Mouse (Mus musculus) CH12.LX (cell line): ENCODE data around the gene Olfr1015. TPM values are rescaled to one million over a fixed set of nuclear protein-coding genes. Genes with fewer than 3 reads are reported as not detected.

ENCODE experiments used
- DNase-seq: peaks from one replicate; pipeline ENCODE4 v3.0.0-alpha.2; 2013; ENCODE audit errors: extremely low read depth
- H3K27ac ChIP-seq: 2 replicates; pipeline ENCODE4 v1.5.1; 2012; ENCODE audit warnings: low read depth, mild to moderate bottlenecking, control low read depth, moderate library complexity; ENCODE audit not compliant: insufficient read depth
- H3K27me3 ChIP-seq: replicated peaks from 2 replicates; pipeline ENCODE3; 2012; ENCODE audit warnings: inconsistent platforms
- H3K36me3 ChIP-seq, 2 experiments: replicated peaks in 1 of 2; 2 replicates each; pipeline versions ENCODE3 to v1.6.1; 2012; ENCODE audit warnings: inconsistent platforms in 1 of 2, low read length in 1 of 2, mild to moderate bottlenecking in 1 of 2, mixed read lengths in 1 of 2, moderate library complexity in 1 of 2; ENCODE audit not compliant: control insufficient read depth in 1 of 2, insufficient read depth in 1 of 2
- H3K4me1 ChIP-seq, 2 experiments: 2 replicates each; pipeline ENCODE4 v1.6.1; 2012; ENCODE audit warnings: inconsistent platforms in 1 of 2, moderate library complexity in 1 of 2; ENCODE audit not compliant: insufficient read depth in 2 of 2, control insufficient read depth in 1 of 2
- H3K4me2 ChIP-seq: 2 replicates; pipeline ENCODE4 v1.6.1; 2012; ENCODE audit warnings: low read depth, mild to moderate bottlenecking, control low read depth; ENCODE audit not compliant: poor library complexity, insufficient read depth, severe bottlenecking
- H3K4me3 ChIP-seq, 3 experiments: fragments of 150-350 bp in 1 of 3; sonication (generic) in 1 of 3; replicated peaks in 1 of 3; 2 replicates each; pipeline versions ENCODE3 to v1.5.1; 2011 to 2012; ENCODE audit warnings: low read depth in 2 of 3, low read length in 2 of 3, mild to moderate bottlenecking in 2 of 3, moderate library complexity in 2 of 3, control low read depth in 1 of 3, improper control_type of control experiment in 1 of 3, inconsistent platforms in 1 of 3, mixed read lengths in 1 of 3; ENCODE audit not compliant: poor library complexity in 1 of 3
- H3K79me2 ChIP-seq: replicated peaks from 2 replicates; pipeline ENCODE4 v1.6.1; 2012; ENCODE audit warnings: mild to moderate bottlenecking, moderate library complexity; ENCODE audit not compliant: control insufficient read depth, poor library complexity, insufficient read depth, severe bottlenecking; ENCODE audit errors: extremely low read depth
- H3K9ac ChIP-seq: 2 replicates; pipeline ENCODE4 v1.6.1; 2012; ENCODE audit warnings: low read depth, mild to moderate bottlenecking, control low read depth, moderate library complexity; ENCODE audit not compliant: insufficient read depth
- H3K9me3 ChIP-seq: replicated peaks from 2 replicates; pipeline ENCODE3; 2012; ENCODE audit warnings: low read length, inconsistent platforms, mixed read lengths
- CHD1 ChIP-seq: IDR thresholded peaks from 2 replicates; pipeline ENCODE4 v1.6.1; 2012; ENCODE audit warnings: low read depth, low read length, improper control_type of control experiment, inconsistent platforms
- CHD2 ChIP-seq: IDR thresholded peaks from 2 replicates; pipeline ENCODE4 v1.6.1; 2011; ENCODE audit warnings: low read length, improper control_type of control experiment
- ELF1 ChIP-seq: IDR thresholded peaks from 2 replicates; pipeline ENCODE4 v1.6.1; 2014; ENCODE audit warnings: low read depth, mild to moderate bottlenecking, inconsistent platforms, low read length, improper control_type of control experiment
- KAT2A ChIP-seq: IDR thresholded peaks from 2 replicates; pipeline ENCODE4 v1.6.1; 2012; ENCODE audit warnings: low read length, improper control_type of control experiment, inconsistent platforms; ENCODE audit not compliant: insufficient replicate concordance
- MAZ ChIP-seq: IDR thresholded peaks from 2 replicates; pipeline ENCODE4 v1.6.1; 2012; ENCODE audit warnings: low read depth, mild to moderate bottlenecking, inconsistent platforms, low read length, improper control_type of control experiment, moderate library complexity
- NELFE ChIP-seq: IDR thresholded peaks from 2 replicates; pipeline ENCODE4 v1.6.1; 2011; ENCODE audit warnings: low read depth, low read length, improper control_type of control experiment
- POLR2A ChIP-seq: IDR thresholded peaks from 2 replicates; pipeline ENCODE4 v1.6.1; 2011; ENCODE audit warnings: low read depth, mild to moderate bottlenecking, improper control_type of control experiment, low read length
- RAD21 ChIP-seq: IDR thresholded peaks from 2 replicates; pipeline ENCODE4 v1.6.1; 2011; ENCODE audit warnings: low read depth, mild to moderate bottlenecking, low read length, improper control_type of control experiment, moderate library complexity
- RCOR1 ChIP-seq: conservative IDR thresholded peaks from 2 replicates; pipeline ENCODE4 v1.6.1; 2012; ENCODE audit warnings: low read depth, mild to moderate bottlenecking, inconsistent platforms, low read length, improper control_type of control experiment
- SMC3 ChIP-seq: IDR thresholded peaks from 2 replicates; pipeline ENCODE4 v1.6.1; 2011; ENCODE audit warnings: low read depth, low read length, improper control_type of control experiment
- ZNF384 ChIP-seq: IDR thresholded peaks from 2 replicates; pipeline ENCODE4 v1.6.1; 2012; ENCODE audit warnings: low read depth, low read length, improper control_type of control experiment, inconsistent platforms
- dilution Hi-C: fragments of 300-500 bp; cut with MboI; formaldehyde crosslinking; loops from 2 replicates; pipeline ENCODE4 v1.14.3; 2020; ENCODE audit warnings: low sequenced_read_pairs; ENCODE audit not compliant: extremely low pct_unique_long_range_greater_than_20kb, extremely low pct_ligation_motif_present
- in situ Hi-C: fragments of 300-500 bp; cut with MboI; formaldehyde crosslinking; loops from 3 replicates; pipeline ENCODE4 v1.14.3; 2019; ENCODE audit warnings: low sequenced_read_pairs, low pct_ligation_motif_present, low pct_unique_long_range_greater_than_20kb, mixed read lengths
- polyA plus RNA-seq: library from polyadenylated mRNA; unstranded; fragments of >175 nt; gene quantifications from 2 replicates; pipeline ENCODE4 v1.2.1, GENCODE M21; 2012; ENCODE audit warnings: low read depth; ENCODE audit not compliant: insufficient read length
- total RNA-seq, 2 experiments: library from RNA; depleted of rRNA; stranded (reverse); fragments of 300-350 nt in 1 of 2; fragments of >200 nt in 1 of 2; gene quantifications; 2 replicates each; pipeline ENCODE4 v1.2.3; 2012 to 2014

Gene Olfr1015
- total and polyA plus RNA-seq, 3 experiments: not detected

DNA sequence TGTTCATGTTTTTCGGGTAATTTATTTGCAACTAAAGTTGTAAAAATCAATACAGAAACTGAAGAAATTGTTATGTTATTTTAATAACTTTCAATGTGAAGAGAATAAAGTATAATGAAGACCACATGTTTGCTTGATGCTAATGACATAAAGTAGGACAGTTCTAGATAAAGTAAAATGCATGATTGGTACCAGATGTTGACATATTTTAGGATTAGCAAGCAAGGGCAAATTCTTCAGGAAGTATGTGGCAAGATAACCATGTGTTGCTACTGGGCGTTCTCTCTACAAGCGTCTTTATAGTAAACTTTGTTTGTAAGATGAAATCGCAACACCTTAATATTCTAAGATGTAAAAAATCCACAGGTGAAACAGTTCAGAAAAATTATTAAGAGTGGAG is 22.7 kb downstream of the Olfr1015 start:
- Histone ChIP-seq H3K79me2 (no peaks in the 10 kb centered on the region), H3K9ac (no peak overlapping the region), H3K4me3 (no peak overlapping the region), H3K4me1 (no peaks in the 10 kb centered on the region), H3K36me3 (no peaks in the 10 kb centered on the region), H3K9me3 (peaks cover 18% of the 10 kb centered on the region), H3K4me2 (no peak overlapping the region), H3K27me3 (no peaks in the 10 kb centered on the region), H3K27ac (no peak overlapping the region)
- no peak for TF ChIP-seq SMC3
- no peak for TF ChIP-seq RCOR1
- no peak for TF ChIP-seq KAT2A
- no peak for DNase-seq
- in situ Hi-C loops: no loop called here
- dilution Hi-C loops: no loop called here

- Histone ChIP-seq H3K4me1 (no peaks in the 10 kb centered on the region), H3K79me2 (no peaks in the 10 kb centered on the region), H3K9me3 (peaks cover 6% of the 10 kb centered on the region), H3K4me2 (no peak within 1 kb of the TSS), H3K4me3 (no peak within 1 kb of the TSS), H3K27ac (no peak within 1 kb of the TSS), H3K9ac (no peak within 1 kb of the TSS), H3K36me3 (no peaks in the 10 kb centered on the region), H3K27me3 (no peaks in the 10 kb centered on the region)
- in situ Hi-C loops (no loop called here), dilution Hi-C loops (no loop called here)
- DNase-seq: no peak
- no peak for TF ChIP-seq MAZ
- TF ChIP-seq ZNF384: no peak
- no peak for TF ChIP-seq POLR2A
- TF ChIP-seq RAD21: no peak
- TF ChIP-seq NELFE: no peak
- no peak for TF ChIP-seq CHD2
- TF ChIP-seq CHD1: no peak
- no peak for TF ChIP-seq ELF1
Observed at GRCm38 (mm10) chr2:85818179-85818578, 36.4 kb downstream of the Olfr1015 start, which contains the start of gene Olfr1018. Gene Olfr1018, plus strand, starts transcription at chr2:85818479.

Other genes starting within 250 kb of the Olfr1015 start
Only the 20 nearest of the 26 such genes appear.
- not detected in 2 replicates for gene Olfr1000, start 170.1 kb upstream of the Olfr1015 start, total RNA-seq (2012; rRNA removed)
- not detected in 2 replicates for gene Olfr1000, start 170.1 kb upstream of the Olfr1015 start, total RNA-seq (2014; rRNA removed)
- not detected in 2 replicates for gene Olfr1000, start 170.1 kb upstream of the Olfr1015 start, polyA plus RNA-seq
- gene Olfr1002, start 131.3 kb upstream of the Olfr1015 start, total RNA-seq (2012; rRNA removed): not detected in 2 replicates
- not detected in 2 replicates for gene Olfr1002, start 131.3 kb upstream of the Olfr1015 start, total RNA-seq (2014; rRNA removed)
- not detected in 2 replicates for gene Olfr1002, start 131.3 kb upstream of the Olfr1015 start, polyA plus RNA-seq
- gene Olfr154, start 117.6 kb upstream of the Olfr1015 start, total RNA-seq (2012; rRNA removed): not detected in 2 replicates
- not detected in 2 replicates for gene Olfr154, start 117.6 kb upstream of the Olfr1015 start, total RNA-seq (2014; rRNA removed)
- not detected in 2 replicates for gene Olfr154, start 117.6 kb upstream of the Olfr1015 start, polyA plus RNA-seq
- gene Olfr1006, start 103.2 kb upstream of the Olfr1015 start, total RNA-seq (2012; rRNA removed): not detected in 2 replicates
- not detected in 2 replicates for gene Olfr1006, start 103.2 kb upstream of the Olfr1015 start, total RNA-seq (2014; rRNA removed)
- not detected in 2 replicates for gene Olfr1006, start 103.2 kb upstream of the Olfr1015 start, polyA plus RNA-seq
- not detected in 2 replicates for gene Olfr1008, start 92.6 kb upstream of the Olfr1015 start, total RNA-seq (2012; rRNA removed)
- not detected in 2 replicates for gene Olfr1008, start 92.6 kb upstream of the Olfr1015 start, total RNA-seq (2014; rRNA removed)
- gene Olfr1008, start 92.6 kb upstream of the Olfr1015 start, polyA plus RNA-seq: not detected in 2 replicates
- gene Olfr1009, start 66.6 kb upstream of the Olfr1015 start, total RNA-seq (2012; rRNA removed): not detected in 2 replicates
- not detected in 2 replicates for gene Olfr1009, start 66.6 kb upstream of the Olfr1015 start, total RNA-seq (2014; rRNA removed)
- not detected in 2 replicates for gene Olfr1009, start 66.6 kb upstream of the Olfr1015 start, polyA plus RNA-seq
- gene Olfr1012, start 19.3 kb upstream of the Olfr1015 start, total RNA-seq (2012; rRNA removed): not detected in 2 replicates
- gene Olfr1012, start 19.3 kb upstream of the Olfr1015 start, total RNA-seq (2014; rRNA removed): not detected in 2 replicates
- gene Olfr1012, start 19.3 kb upstream of the Olfr1015 start, polyA plus RNA-seq: not detected in 2 replicates
- not detected in 2 replicates for gene Olfr1013, start 14.9 kb upstream of the Olfr1015 start, total RNA-seq (2012; rRNA removed)
- not detected in 2 replicates for gene Olfr1013, start 14.9 kb upstream of the Olfr1015 start, total RNA-seq (2014; rRNA removed)
- not detected in 2 replicates for gene Olfr1013, start 14.9 kb upstream of the Olfr1015 start, polyA plus RNA-seq
- not detected in 2 replicates for gene Olfr1014, start 9.3 kb upstream of the Olfr1015 start, total RNA-seq (2012; rRNA removed)
- gene Olfr1014, start 9.3 kb upstream of the Olfr1015 start, total RNA-seq (2014; rRNA removed): not detected in 2 replicates
- gene Olfr1014, start 9.3 kb upstream of the Olfr1015 start, polyA plus RNA-seq: not detected in 2 replicates
- gene Olfr1016, start 20.5 kb downstream of the Olfr1015 start, total RNA-seq (2012; rRNA removed): not detected in 2 replicates
- gene Olfr1016, start 20.5 kb downstream of the Olfr1015 start, total RNA-seq (2014; rRNA removed): not detected in 2 replicates
- not detected in 2 replicates for gene Olfr1016, start 20.5 kb downstream of the Olfr1015 start, polyA plus RNA-seq
- gene Olfr1018, start 36.5 kb downstream of the Olfr1015 start, total RNA-seq (2012; rRNA removed): not detected in 2 replicates
- not detected in 2 replicates for gene Olfr1018, start 36.5 kb downstream of the Olfr1015 start, total RNA-seq (2014; rRNA removed)
- gene Olfr1018, start 36.5 kb downstream of the Olfr1015 start, polyA plus RNA-seq: not detected in 2 replicates
- gene Olfr1019, start 63.5 kb downstream of the Olfr1015 start, total RNA-seq (2012; rRNA removed): not detected in 2 replicates
- not detected in 2 replicates for gene Olfr1019, start 63.5 kb downstream of the Olfr1015 start, total RNA-seq (2014; rRNA removed)
- not detected in 2 replicates for gene Olfr1019, start 63.5 kb downstream of the Olfr1015 start, polyA plus RNA-seq
- gene Olfr1020, start 65.0 kb downstream of the Olfr1015 start, total RNA-seq (2012; rRNA removed): not detected in 2 replicates
- not detected in 2 replicates for gene Olfr1020, start 65.0 kb downstream of the Olfr1015 start, total RNA-seq (2014; rRNA removed)
- gene Olfr1020, start 65.0 kb downstream of the Olfr1015 start, polyA plus RNA-seq: not detected in 2 replicates
- not detected in 2 replicates for gene Olfr1022, start 86.6 kb downstream of the Olfr1015 start, total RNA-seq (2012; rRNA removed)
- gene Olfr1022, start 86.6 kb downstream of the Olfr1015 start, total RNA-seq (2014; rRNA removed): not detected in 2 replicates
- not detected in 2 replicates for gene Olfr1022, start 86.6 kb downstream of the Olfr1015 start, polyA plus RNA-seq
- not detected in 2 replicates for gene Olfr1023, start 103.6 kb downstream of the Olfr1015 start, total RNA-seq (2012; rRNA removed)
- not detected in 2 replicates for gene Olfr1023, start 103.6 kb downstream of the Olfr1015 start, total RNA-seq (2014; rRNA removed)
- not detected in 2 replicates for gene Olfr1023, start 103.6 kb downstream of the Olfr1015 start, polyA plus RNA-seq
- not detected in 2 replicates for gene Olfr1024, start 123.0 kb downstream of the Olfr1015 start, total RNA-seq (2012; rRNA removed)
- not detected in 2 replicates for gene Olfr1024, start 123.0 kb downstream of the Olfr1015 start, total RNA-seq (2014; rRNA removed)
- not detected in 2 replicates for gene Olfr1024, start 123.0 kb downstream of the Olfr1015 start, polyA plus RNA-seq
- gene Olfr1025-ps1, start 133.2 kb downstream of the Olfr1015 start, total RNA-seq (2012; rRNA removed): not detected in 2 replicates
- gene Olfr1025-ps1, start 133.2 kb downstream of the Olfr1015 start, total RNA-seq (2014; rRNA removed): not detected in 2 replicates
- not detected in 2 replicates for gene Olfr1025-ps1, start 133.2 kb downstream of the Olfr1015 start, polyA plus RNA-seq
- not detected in 2 replicates for gene Olfr1026, start 139.5 kb downstream of the Olfr1015 start, total RNA-seq (2012; rRNA removed)
- not detected in 2 replicates for gene Olfr1026, start 139.5 kb downstream of the Olfr1015 start, total RNA-seq (2014; rRNA removed)
- gene Olfr1026, start 139.5 kb downstream of the Olfr1015 start, polyA plus RNA-seq: not detected in 2 replicates
- gene Olfr1028, start 168.4 kb downstream of the Olfr1015 start, total RNA-seq (2012; rRNA removed): not detected in 2 replicates
- gene Olfr1028, start 168.4 kb downstream of the Olfr1015 start, total RNA-seq (2014; rRNA removed): not detected in 2 replicates
- gene Olfr1028, start 168.4 kb downstream of the Olfr1015 start, polyA plus RNA-seq: not detected in 2 replicates
- not detected in 2 replicates for gene Olfr1029, start 191.9 kb downstream of the Olfr1015 start, total RNA-seq (2012; rRNA removed)
- gene Olfr1029, start 191.9 kb downstream of the Olfr1015 start, total RNA-seq (2014; rRNA removed): not detected in 2 replicates
- not detected in 2 replicates for gene Olfr1029, start 191.9 kb downstream of the Olfr1015 start, polyA plus RNA-seq